Mouse (Mus musculus) megakaryocyte, adult 5-6 weeks (primary cell): ENCODE measurements around the gene Ctsd. TPM values are rescaled to one million over a fixed set of nuclear protein-coding genes. Genes with fewer than 3 reads are reported as not detected.

Experiments used
- ATAC-seq: 2 replicates; pipeline ENCODE4 v1.8.0; 2016; ENCODE audit warnings: mild to moderate bottlenecking, inconsistent platforms; ENCODE audit not compliant: poor library complexity, severe bottlenecking
- total RNA-seq, 2 experiments: library from RNA; stranded (forward) in 1 of 2; stranded (reverse) in 1 of 2; fragments of 153-499, 151-499 nt in 1 of 2; fragments of 221-1000, 200-1000 nt in 1 of 2; gene quantifications; 2 replicates each; pipeline versions ENCODE4 v1.2.3 to v1.2.4; 2015 to 2017

The Ctsd gene
- total RNA-seq, 2 experiments from 2014 or later = 193 to 218 TPM

- no peak for ATAC-seq
Measured at GRCm38 (mm10) chr7:142400112-142400749, 12.4 kb upstream of the Ctsd start.

GRCm38 (mm10) chr7:142399250-142399649 is 11.4 kb upstream of the Ctsd start:
- peak; percentile 59 for ATAC-seq

GRCm38 (mm10) chr7:142398052-142398451 is 10.2 kb upstream of the Ctsd start:
- ATAC-seq = peak; percentile 55

GRCm38 (mm10) chr7:142396611-142397010 is 8.8 kb upstream of the Ctsd start:
- no peak for ATAC-seq

- ATAC-seq = no peak
Measured at GRCm38 (mm10) chr7:142395472-142395871, 7.6 kb upstream of the Ctsd start.

GRCm38 (mm10) chr7:142394261-142395190 is 6.7 kb upstream of the Ctsd start:
- peak; percentile 28 for ATAC-seq

- peak; percentile 41 for ATAC-seq
Measured at GRCm38 (mm10) chr7:142393191-142393590, 5.4 kb upstream of the Ctsd start.

GRCm38 (mm10) chr7:142391609-142392008 is 3.8 kb upstream of the Ctsd start:
- ATAC-seq = no peak

GRCm38 (mm10) chr7:142391108-142391507 is 3.3 kb upstream of the Ctsd start:
- no peak for ATAC-seq

- peak; percentile 31 for ATAC-seq
Measured at GRCm38 (mm10) chr7:142389961-142390650, 2.3 kb upstream of the Ctsd start.

- no peak for ATAC-seq
Measured at GRCm38 (mm10) chr7:142388740-142389139, 902 bp upstream of the Ctsd start.

GRCm38 (mm10) chr7:142388198-142388597 is 360 bp upstream of the Ctsd start:
- ATAC-seq = no peak

- no peak for ATAC-seq
Measured at GRCm38 (mm10) chr7:142386621-142387201, 1.1 kb downstream of the Ctsd start.

GRCm38 (mm10) chr7:142385742-142386403 is 2.0 kb downstream of the Ctsd start:
- no peak for ATAC-seq

- no peak for ATAC-seq
Measured at GRCm38 (mm10) chr7:142384306-142384705, 3.5 kb downstream of the Ctsd start.

GRCm38 (mm10) chr7:142382567-142382966 is 5.3 kb downstream of the Ctsd start, which contains the start of gene Gm49369:
Gm49369 (minus strand) TSS chr7:142382667.
- no peak for ATAC-seq

GRCm38 (mm10) chr7:142381175-142381574 is 6.7 kb downstream of the Ctsd start:
- peak; percentile 28; the same call in 1 of the 2 replicates for ATAC-seq

GRCm38 (mm10) chr7:142379186-142379585 is 8.7 kb downstream of the Ctsd start:
- peak; percentile 31 for ATAC-seq

- ATAC-seq = no peak
Measured at GRCm38 (mm10) chr7:142377233-142377925, 10.5 kb downstream of the Ctsd start.

GRCm38 (mm10) chr7:142376096-142376495 is 11.7 kb downstream of the Ctsd start:
- no peak for ATAC-seq
